Mouse (Mus musculus) forebrain, embryonic 12.5 days (tissue): ENCODE measurements around the gene Acoxl. TPM values are rescaled to one million over a fixed set of nuclear protein-coding genes. Genes with fewer than 3 reads are reported as not detected.

Source experiments
- ATAC-seq: fragments of 200-750 bp; cut with Nextera tagmentation; 2 replicates; pipeline ENCODE4 v1.8.0; 2017; ENCODE audit warnings: moderate TSS enrichment; ENCODE audit not compliant: low FRiP score
- H3K27ac ChIP-seq: fragments of 300-500 bp; sonication (generic); 2 replicates; pipeline ENCODE4 v1.5.1; 2016; ENCODE audit warnings: mild to moderate bottlenecking
- H3K27me3 ChIP-seq: fragments of 300-500 bp; sonication (generic); 2 replicates; pipeline ENCODE4 v1.6.1; 2016; ENCODE audit warnings: mild to moderate bottlenecking
- H3K36me3 ChIP-seq: fragments of 300-500 bp; sonication (generic); replicated peaks from 2 replicates; pipeline ENCODE4 v1.6.1; 2016; ENCODE audit warnings: mild to moderate bottlenecking
- H3K4me1 ChIP-seq: fragments of 300-500 bp; sonication (generic); 2 replicates; pipeline ENCODE4 v1.6.1; 2016
- H3K4me2 ChIP-seq: fragments of 300-500 bp; sonication (generic); 2 replicates; pipeline ENCODE4 v1.6.1; 2016; ENCODE audit warnings: mild to moderate bottlenecking, moderate library complexity
- H3K4me3 ChIP-seq: fragments of 300-500 bp; sonication (generic); replicated peaks from 2 replicates; pipeline ENCODE4 v1.5.1; 2016; ENCODE audit warnings: mild to moderate bottlenecking
- H3K9ac ChIP-seq: fragments of 300-500 bp; sonication (generic); 2 replicates; pipeline ENCODE4 v1.6.1; 2016; ENCODE audit warnings: mild to moderate bottlenecking
- H3K9me3 ChIP-seq: fragments of 300-500 bp; sonication (generic); 2 replicates; pipeline ENCODE4 v1.6.1; 2016
- WGBS: fragments of 180-500 bp; shearing (Covaris S2); methylation state at CpG from one replicate; pipeline ENCODE4 v1.1.7; 2016; 5-methylcytosine and 5-hydroxymethylcytosine counted together
- polyA plus RNA-seq: library from polyadenylated mRNA; unstranded; fragments of >200 nt; fragmentation: Nextera tagmentation; extraction: Ambion mirVana; gene quantifications from 2 replicates; pipeline ENCODE4 v1.2.1, GENCODE M21; 2016

Acoxl gene
- polyA plus RNA-seq, 1 experiment from 2014 or later, result 0.11 TPM

DNA sequence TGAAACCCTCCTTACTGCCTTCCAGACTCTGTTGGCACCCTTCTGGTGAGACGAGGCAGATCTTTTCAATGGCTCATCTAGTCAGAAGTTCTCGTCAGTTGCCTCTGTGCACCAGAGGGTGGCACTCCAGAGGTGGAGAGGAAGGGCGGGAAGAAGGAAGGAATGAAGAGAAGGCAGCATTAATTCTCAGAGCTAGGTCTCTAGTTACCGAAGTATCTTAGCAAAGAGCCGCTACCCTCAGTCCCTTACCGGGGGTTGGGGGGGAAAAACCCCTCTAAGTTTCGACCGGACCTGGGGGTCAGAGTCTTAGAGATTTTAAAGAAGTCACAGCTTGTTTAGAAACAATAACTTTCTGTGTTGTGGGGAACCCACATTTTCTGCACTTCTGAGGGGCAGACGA is 283.8 kb downstream of the Acoxl start:
- Histone ChIP-seq H3K4me1 (peaks cover 36% of the 10 kb centered on the region), H3K9me3 (no peaks in the 10 kb centered on the region), H3K27me3 (peaks cover 58% of the 10 kb centered on the region), H3K27ac (no peak overlapping the region), H3K9ac (no peak overlapping the region), H3K4me2 (peak overlapping the region; percentile 98), H3K36me3 (no peaks in the 10 kb centered on the region), H3K4me3 (peak overlapping the region; percentile 16)
- ATAC-seq, result no peak
- under 1% methylated on average over 9 of the region's 9 CpGs for WGBS

- Histone ChIP-seq H3K4me2 (peak overlapping the region; percentile 98), H3K36me3 (no peaks in the 10 kb centered on the region), H3K9me3 (no peaks in the 10 kb centered on the region), H3K4me3 (peak overlapping the region; percentile 74), H3K27ac (no peak overlapping the region), H3K27me3 (peaks cover 58% of the 10 kb centered on the region), H3K4me1 (peaks cover 37% of the 10 kb centered on the region), H3K9ac (no peak overlapping the region)
- ATAC-seq, result no peak
- WGBS, result 1% methylated on average over 40 of the region's 40 CpGs
Observed at GRCm38 (mm10) chr2:128122891-128123771, 284.5 kb downstream of the Acoxl start.

DNA sequence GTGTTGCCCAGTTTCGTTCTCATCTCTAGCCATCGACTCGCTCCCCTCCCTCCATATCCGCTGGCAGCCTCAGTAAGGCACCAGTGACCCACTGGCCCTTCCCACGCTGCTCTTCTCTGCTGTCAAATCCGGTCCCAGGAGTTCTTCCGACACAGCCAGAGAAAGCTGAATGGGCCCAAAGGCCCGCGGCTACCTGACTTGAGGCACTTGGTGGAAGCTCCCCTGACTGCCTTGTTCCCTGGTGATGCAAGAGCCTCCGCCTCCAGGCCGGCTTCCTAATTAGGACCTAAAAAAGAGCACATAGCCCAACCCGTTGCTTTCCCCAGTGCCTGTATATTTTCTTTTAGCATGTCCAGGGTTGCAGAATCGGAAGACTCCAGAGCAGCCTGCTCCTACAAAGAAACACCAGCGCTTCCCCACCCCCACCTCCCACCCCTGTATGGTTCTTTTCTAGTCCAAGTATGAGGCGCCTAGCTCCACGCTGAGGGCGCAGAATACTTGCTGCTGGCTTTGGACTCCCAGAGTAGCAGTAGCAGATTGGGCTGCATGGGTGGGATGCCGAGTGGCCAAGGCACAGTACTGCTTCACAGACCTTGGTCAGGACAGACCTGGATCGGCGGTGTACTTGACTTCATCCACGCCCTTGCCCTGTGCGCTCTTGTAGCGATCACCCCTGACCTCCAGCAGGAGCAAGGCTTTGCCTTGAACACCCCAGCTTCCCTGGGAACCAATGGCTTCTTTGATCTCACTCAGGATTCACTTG is 285.4 kb downstream of the Acoxl start:
- Histone ChIP-seq H3K27ac (no peak overlapping the region), H3K4me2 (peak overlapping the region; percentile 98), H3K27me3 (peaks cover 58% of the 10 kb centered on the region), H3K4me3 (peak overlapping the region; percentile 74), H3K9ac (peak overlapping the region; percentile 59; the same call in 1 of the 2 replicates), H3K9me3 (no peaks in the 10 kb centered on the region), H3K36me3 (no peaks in the 10 kb centered on the region), H3K4me1 (peaks cover 46% of the 10 kb centered on the region)
- 3% methylated on average over 23 of the region's 23 CpGs for WGBS
- no peak for ATAC-seq

DNA sequence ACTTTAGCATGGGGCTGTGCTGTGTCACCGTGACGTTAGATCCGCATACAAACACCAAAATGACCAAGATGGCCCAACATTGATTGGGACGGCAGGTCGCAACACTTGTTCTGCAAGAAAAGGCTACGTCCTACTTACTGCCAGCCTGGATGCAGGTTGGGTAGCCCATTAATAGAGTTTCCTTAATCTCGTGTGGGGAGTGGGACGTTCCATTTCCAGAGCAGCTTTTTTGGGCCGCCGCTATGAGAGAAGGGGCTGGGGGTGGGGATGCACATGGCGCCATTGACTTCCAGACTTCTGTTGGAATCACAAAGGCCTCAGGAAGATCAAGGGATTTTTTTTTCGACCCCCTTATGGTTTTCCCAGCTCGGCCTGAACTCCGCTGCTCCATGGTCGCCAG is 286.0 kb downstream of the Acoxl start:
- Histone ChIP-seq H3K9me3 (no peaks in the 10 kb centered on the region), H3K27ac (no peak overlapping the region), H3K9ac (peak overlapping the region; percentile 59), H3K4me3 (peak overlapping the region; percentile 74), H3K27me3 (peaks cover 58% of the 10 kb centered on the region), H3K4me2 (peak overlapping the region; percentile 98), H3K4me1 (peaks cover 48% of the 10 kb centered on the region), H3K36me3 (no peaks in the 10 kb centered on the region)
- no peak for ATAC-seq
- 4% methylated on average over 15 of the region's 15 CpGs for WGBS

GRCm38 (mm10) chr2:128125635-128126470 is 287.2 kb downstream of the Acoxl start, which contains the start of gene Bcl2l11:
Bcl2l11 (plus strand) TSS chr2:128126038.
- peaks cover 46% of the 10 kb centered on the region for H3K27me3 ChIP-seq
- peak within 1 kb of the TSS; percentile 98 for H3K4me2 ChIP-seq
- peak within 1 kb of the TSS; percentile 86 for H3K27ac ChIP-seq
- H3K36me3 ChIP-seq, result peaks cover 4% of the 10 kb centered on the region; the same call in 1 of the 2 replicates
- peak; percentile 84 for ATAC-seq
- H3K4me1 ChIP-seq, result peaks cover 48% of the 10 kb centered on the region
- under 1% methylated on average over 72 of the region's 76 CpGs for WGBS
- peak within 1 kb of the TSS; percentile 74 for H3K4me3 ChIP-seq
- peak within 1 kb of the TSS; percentile 74 for H3K9ac ChIP-seq
- H3K9me3 ChIP-seq, result no peaks in the 10 kb centered on the region

GRCm38 (mm10) chr2:128126591-128127051 is 287.9 kb downstream of the Acoxl start:
- peak overlapping the region; percentile 74 for H3K4me3 ChIP-seq
- no peaks in the 10 kb centered on the region for H3K9me3 ChIP-seq
- WGBS, result 0% methylated on average over 35 of the region's 35 CpGs
- peaks cover 40% of the 10 kb centered on the region for H3K27me3 ChIP-seq
- peaks cover 51% of the 10 kb centered on the region for H3K4me1 ChIP-seq
- peak overlapping the region; percentile 74 for H3K9ac ChIP-seq
- H3K36me3 ChIP-seq, result peaks cover 12% of the 10 kb centered on the region
- H3K27ac ChIP-seq, result 0 out of 2 replicates have a peak overlapping the region, but pooled peaks have one; percentile 86
- peak overlapping the region; percentile 98 for H3K4me2 ChIP-seq
- ATAC-seq, result peak; percentile 1; the same call in 1 of the 2 replicates

- Histone ChIP-seq H3K27me3 (peaks cover 34% of the 10 kb centered on the region), H3K4me2 (peak overlapping the region; percentile 98), H3K9me3 (no peaks in the 10 kb centered on the region), H3K36me3 (peaks cover 15% of the 10 kb centered on the region), H3K4me1 (peaks cover 51% of the 10 kb centered on the region), H3K27ac (peak overlapping the region; percentile 86), H3K4me3 (peak overlapping the region; percentile 74), H3K9ac (peak overlapping the region; percentile 74)
- peak; percentile 91 for ATAC-seq
- 0% methylated on average over 67 of the region's 67 CpGs for WGBS
Observed at GRCm38 (mm10) chr2:128127121-128127671, 288.5 kb downstream of the Acoxl start.

- ATAC-seq, result peak; percentile 13; the same call in 1 of the 2 replicates
- WGBS, result under 1% methylated on average over 44 of the region's 48 CpGs
Observed at GRCm38 (mm10) chr2:128127691-128128292, 289.1 kb downstream of the Acoxl start.

DNA sequence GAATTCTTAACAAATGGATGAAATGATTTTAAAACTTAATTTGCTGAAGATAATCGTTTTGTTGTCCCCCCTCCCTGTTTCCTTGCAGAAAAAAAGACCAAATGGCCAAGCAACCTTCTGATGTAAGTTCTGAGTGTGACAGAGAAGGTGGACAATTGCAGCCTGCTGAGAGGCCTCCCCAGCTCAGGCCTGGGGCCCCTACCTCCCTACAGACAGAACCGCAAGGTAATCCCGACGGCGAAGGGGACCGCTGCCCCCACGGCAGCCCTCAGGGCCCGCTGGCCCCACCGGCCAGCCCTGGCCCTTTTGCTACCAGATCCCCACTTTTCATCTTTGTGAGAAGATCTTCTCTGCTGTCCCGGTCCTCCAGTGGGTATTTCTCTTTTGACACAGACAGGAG is 289.9 kb downstream of the Acoxl start:
- Histone ChIP-seq H3K9ac (peak overlapping the region; percentile 74), H3K36me3 (peaks cover 19% of the 10 kb centered on the region), H3K27ac (no peak overlapping the region), H3K9me3 (no peaks in the 10 kb centered on the region), H3K4me3 (peak overlapping the region; percentile 74), H3K4me2 (peak overlapping the region; percentile 98), H3K4me1 (peaks cover 38% of the 10 kb centered on the region), H3K27me3 (peaks cover 22% of the 10 kb centered on the region)
- ATAC-seq, result no peak
- 21% methylated on average over 10 of the region's 10 CpGs for WGBS

More at GRCm38 (mm10) chr2:128127691-128128292, 289.1 kb downstream of the Acoxl start:
- peak overlapping the region; percentile 74 for H3K4me3 ChIP-seq
- peak overlapping the region; percentile 98 for H3K4me2 ChIP-seq
- peaks cover 29% of the 10 kb centered on the region for H3K27me3 ChIP-seq
- peak overlapping the region; percentile 86 for H3K27ac ChIP-seq
- H3K9me3 ChIP-seq, result no peaks in the 10 kb centered on the region
- peak overlapping the region; percentile 74 for H3K9ac ChIP-seq
- H3K36me3 ChIP-seq, result peaks cover 16% of the 10 kb centered on the region
- H3K4me1 ChIP-seq, result peaks cover 46% of the 10 kb centered on the region

GRCm38 (mm10) chr2:128131503-128131902 is 292.8 kb downstream of the Acoxl start:
- no peak for ATAC-seq
- Histone ChIP-seq H3K4me2 (no peak overlapping the region), H3K9ac (no peak overlapping the region), H3K9me3 (no peaks in the 10 kb centered on the region), H3K27ac (no peak overlapping the region), H3K27me3 (no peaks in the 10 kb centered on the region), H3K36me3 (peaks cover 37% of the 10 kb centered on the region), H3K4me1 (peaks cover 22% of the 10 kb centered on the region), H3K4me3 (no peak overlapping the region)
- WGBS, result 93% methylated on average over 11 of the region's 11 CpGs

GRCm38 (mm10) chr2:128132635-128133034 is 294.0 kb downstream of the Acoxl start:
- H3K9ac ChIP-seq, result no peak overlapping the region
- no peaks in the 10 kb centered on the region for H3K27me3 ChIP-seq
- ATAC-seq, result no peak
- no peak overlapping the region for H3K4me3 ChIP-seq
- WGBS, result 92% methylated on average over 5 of the region's 5 CpGs
- no peak overlapping the region for H3K4me2 ChIP-seq
- no peaks in the 10 kb centered on the region for H3K9me3 ChIP-seq
- H3K36me3 ChIP-seq, result peaks cover 37% of the 10 kb centered on the region
- no peak overlapping the region for H3K27ac ChIP-seq
- H3K4me1 ChIP-seq, result peaks cover 24% of the 10 kb centered on the region
